18 mouse cellular contexts compared by ENCODE assay signal in genomic region chr2:157992501-157992900, GRCm38 (mm10). TPM values are rescaled to one million over a fixed set of nuclear protein-coding genes. Genes with fewer than 3 reads are reported as not detected.
A peak's percentile ranks its signal among the peaks of the same experiment; 100 is the strongest.
DNase-seq lines count a peak whose midpoint lies in the region; ATAC-seq and TF ChIP-seq lines count a peak whose summit lies in the region.
"Had no signal": no experiment of that assay in that cellular context is flagged by ENCODE, and none has a peak within 500 bp of the region (broad histone marks: within the 10 kb centered on the region; RNA-seq: fewer than 3 reads in every experiment).

No protein-coding gene starts in this region.

- no peak for TF ChIP-seq POLR2A in kidney, adult 2 months (IDR thresholded peaks at IDR 0.05; ENCODE audit: low read depth, low read length)

- no peak overlapping the region for H3K27ac ChIP-seq in kidney, adult 2 months (ENCODE audit: insufficient read depth, low read depth, low read length)
- H3K27ac ChIP-seq in kidney, embryonic 14.5 days (ENCODE audit: low read depth, low read length) = no peak overlapping the region
- no peak overlapping the region for H3K27ac ChIP-seq in intestine, embryonic 16.5 days (ENCODE audit: low read length)
- H3K27ac ChIP-seq: embryonic facial prominence, embryonic 10.5 days; forebrain, embryonic 13.5 days; gastrocnemius, adult 2 months; heart, embryonic 13.5 days had no signal

- H3K36me3 ChIP-seq in kidney, adult 2 months (ENCODE audit: control insufficient read depth, insufficient read depth, low read length) = no peaks in the 10 kb centered on the region; the same call in 1 of the 2 replicates
- peaks cover 38% of the 10 kb centered on the region for H3K36me3 ChIP-seq in kidney, embryonic 14.5 days (ENCODE audit: control insufficient read depth, insufficient read depth, low read length)
- H3K36me3 ChIP-seq in intestine, embryonic 16.5 days (ENCODE audit: control insufficient read depth, insufficient read depth, low read length) = peaks cover 8% of the 10 kb centered on the region; the same call in 1 of the 2 replicates

- H3K4me1 ChIP-seq in kidney, adult 2 months (ENCODE audit: control insufficient read depth, insufficient read depth, low read length) = no peaks in the 10 kb centered on the region
- H3K4me1 ChIP-seq in kidney, embryonic 14.5 days (ENCODE audit: control insufficient read depth, insufficient read depth, low read length) = no peaks in the 10 kb centered on the region
- H3K4me1 ChIP-seq in intestine, embryonic 16.5 days (ENCODE audit: control insufficient read depth, insufficient read depth, low read length) = peaks cover 11% of the 10 kb centered on the region; the same call in 1 of the 2 replicates

- no peaks in the 10 kb centered on the region for H3K27me3 ChIP-seq in kidney, adult 2 months (replicated peaks; ENCODE audit: control insufficient read depth, insufficient read depth, low read length)
- H3K27me3 ChIP-seq in kidney, embryonic 14.5 days (ENCODE audit: control insufficient read depth, insufficient read depth, low read length) = no peaks in the 10 kb centered on the region
- H3K27me3 ChIP-seq in intestine, embryonic 16.5 days (replicated peaks; ENCODE audit: control insufficient read depth, insufficient read depth, low read length) = no peaks in the 10 kb centered on the region
- H3K27me3 ChIP-seq: forebrain, embryonic 13.5 days; heart, embryonic 13.5 days; hindbrain, embryonic 15.5 days had no signal

- WGBS in kidney, adult 2 months = 54% methylated on average over 4 of the region's 4 CpGs
- WGBS in kidney, embryonic 14.5 days = 83% methylated on average over 4 of the region's 4 CpGs
- WGBS in intestine, embryonic 16.5 days = 91% methylated on average over 4 of the region's 4 CpGs

- no peak for TF ChIP-seq CTCF in kidney, adult 2 months (conservative IDR thresholded peaks at IDR 0.05; ENCODE audit: insufficient read depth, insufficient read length, low read depth, low read length)

- H3K9me3 ChIP-seq in kidney, embryonic 14.5 days (ENCODE audit: control insufficient read depth, low read length) = no peaks in the 10 kb centered on the region
- no peaks in the 10 kb centered on the region for H3K9me3 ChIP-seq in intestine, embryonic 16.5 days (ENCODE audit: control insufficient read depth, low read length)
- H3K9me3 ChIP-seq: embryonic facial prominence, embryonic 10.5 days; forebrain, embryonic 13.5 days; heart, embryonic 13.5 days; hindbrain, embryonic 15.5 days had no signal

- H3K4me3 ChIP-seq in kidney, adult 2 months (ENCODE audit: insufficient read depth, low read depth, low read length) = no peak overlapping the region
- no peak overlapping the region for H3K4me3 ChIP-seq in kidney, embryonic 14.5 days (ENCODE audit: low read length)
- no peak overlapping the region for H3K4me3 ChIP-seq in intestine, embryonic 16.5 days (ENCODE audit: low read length)
- H3K4me3 ChIP-seq: embryonic facial prominence, embryonic 10.5 days; forebrain, embryonic 13.5 days; gastrocnemius, adult 2 months; heart, embryonic 13.5 days; hindbrain, embryonic 15.5 days had no signal

- DNase-seq in cerebellum, adult 9-10 months = peak; percentile 8
- DNase-seq in cerebellum, adult 18-20 months = no peak
- peak; percentile 83 for DNase-seq in kidney, adult 2 months
- DNase-seq in brain, adult 2 months (ENCODE audit: low read depth, low spot score) = peak; percentile 20
- peak; percentile 56 to 67 for DNase-seq in kidney, postnatal 36 days
- DNase-seq: adrenal gland, postnatal 10 days; cerebellum, postnatal 10 days; gastrocnemius, adult 2 months; gastrocnemius, postnatal 25 days; heart, adult 11 months; heart, postnatal 36 days had no signal

- H3K9ac ChIP-seq in kidney, embryonic 14.5 days (ENCODE audit: low read depth, low read length) = no peak overlapping the region
- no peak overlapping the region for H3K9ac ChIP-seq in intestine, embryonic 16.5 days (ENCODE audit: low read depth, low read length)
- H3K9ac ChIP-seq: forebrain, embryonic 13.5 days; heart, embryonic 13.5 days; hindbrain, embryonic 15.5 days had no signal

- H3K4me2 ChIP-seq in kidney, embryonic 14.5 days (replicated peaks; ENCODE audit: low read depth, low read length) = no peak overlapping the region
- no peak overlapping the region for H3K4me2 ChIP-seq in intestine, embryonic 16.5 days (ENCODE audit: low read depth, low read length)
- H3K4me2 ChIP-seq: forebrain, embryonic 13.5 days; heart, embryonic 13.5 days; hindbrain, embryonic 15.5 days had no signal

- no peak for ATAC-seq in kidney, embryonic 14.5 days (ENCODE audit: low FRiP score, low TSS enrichment)
- ATAC-seq in intestine, embryonic 16.5 days = no peak
- ATAC-seq in granulocyte monocyte progenitor cell, adult 5-6 weeks (replicated peaks; ENCODE audit: poor library complexity, severe bottlenecking) = no peak
- ATAC-seq: forebrain, embryonic 13.5 days had no signal

RNA-seq across cellular contexts. Expression of gene Tti1, which starts 35.7 kb away (rescaled TPM):
- 15.6 and 16.3 TPM in 2 replicates for polyA plus RNA-seq in kidney, adult 2 months (2012; rRNA removed)
- 10.6 and 26.6 TPM in 2 replicates for polyA plus RNA-seq in kidney, embryonic 14.5 days (2014; fragmentation: Nextera tagmentation; extraction: Ambion mirVana)
- polyA plus RNA-seq in intestine, embryonic 16.5 days (2015; fragmentation: Nextera tagmentation; extraction: Ambion mirVana) = 18.4 and 20.2 TPM in 2 replicates
- 29.5 and 38.7 TPM in 2 replicates for total RNA-seq in granulocyte monocyte progenitor cell, adult 5-6 weeks (2014; fragmentation: Nextera tagmentation)
- 25.3 and 27.0 TPM in 2 replicates for total RNA-seq in granulocyte monocyte progenitor cell, adult 5-6 weeks (2017)

RNA-seq across cellular contexts. Expression of gene Rprd1b, which starts 35.8 kb away (rescaled TPM):
- 17.5 and 18.6 TPM in 2 replicates for polyA plus RNA-seq in kidney, adult 2 months (2012; rRNA removed)
- 41.1 and 53.3 TPM in 2 replicates for polyA plus RNA-seq in kidney, embryonic 14.5 days (2014; fragmentation: Nextera tagmentation; extraction: Ambion mirVana)
- 33.0 and 34.2 TPM in 2 replicates for polyA plus RNA-seq in intestine, embryonic 16.5 days (2015; fragmentation: Nextera tagmentation; extraction: Ambion mirVana)
- total RNA-seq in granulocyte monocyte progenitor cell, adult 5-6 weeks (2014; fragmentation: Nextera tagmentation) = 28.0 and 29.5 TPM in 2 replicates
- total RNA-seq in granulocyte monocyte progenitor cell, adult 5-6 weeks (2017) = 18.1 and 32.2 TPM in 2 replicates

Comparison
In these comparisons a context has a peak if more than half of its experiments do, and no peak if none do; other contexts are left out.
1. DNase-seq: peak in cerebellum, adult 9-10 months (single experiment), kidney, adult 2 months (single experiment), brain, adult 2 months (single experiment) and kidney, postnatal 36 days (2 of 2); none in cerebellum, adult 18-20 months (0 of 2).